Mouse (Mus musculus): ENCODE results near the gene Stac2. TPM values are rescaled to one million over a fixed set of nuclear protein-coding genes. Genes with fewer than 3 reads are reported as not detected.

Gene Stac2
- polyA plus RNA-seq (2015; fragmentation: Nextera tagmentation; extraction: Ambion mirVana): 0.23 and 0.38 TPM in 2 replicates

GRCm38 (mm10) chr11:98052989-98053834 is at the start of gene Stac2:
Gene Stac2, minus strand, starts transcription at chr11:98053462.

GRCm38 (mm10) chr11:98026570-98027296 is 26.5 kb downstream of the Stac2 start, which contains the start of gene Rpl19:
Gene Rpl19, plus strand, starts transcription at chr11:98026710.

GRCm38 (mm10) chr11:98022555-98023371 is 30.5 kb downstream of the Stac2 start, which contains the start of gene Cacnb1:
Gene Cacnb1, minus strand, starts transcription at chr11:98023034.

DNA sequence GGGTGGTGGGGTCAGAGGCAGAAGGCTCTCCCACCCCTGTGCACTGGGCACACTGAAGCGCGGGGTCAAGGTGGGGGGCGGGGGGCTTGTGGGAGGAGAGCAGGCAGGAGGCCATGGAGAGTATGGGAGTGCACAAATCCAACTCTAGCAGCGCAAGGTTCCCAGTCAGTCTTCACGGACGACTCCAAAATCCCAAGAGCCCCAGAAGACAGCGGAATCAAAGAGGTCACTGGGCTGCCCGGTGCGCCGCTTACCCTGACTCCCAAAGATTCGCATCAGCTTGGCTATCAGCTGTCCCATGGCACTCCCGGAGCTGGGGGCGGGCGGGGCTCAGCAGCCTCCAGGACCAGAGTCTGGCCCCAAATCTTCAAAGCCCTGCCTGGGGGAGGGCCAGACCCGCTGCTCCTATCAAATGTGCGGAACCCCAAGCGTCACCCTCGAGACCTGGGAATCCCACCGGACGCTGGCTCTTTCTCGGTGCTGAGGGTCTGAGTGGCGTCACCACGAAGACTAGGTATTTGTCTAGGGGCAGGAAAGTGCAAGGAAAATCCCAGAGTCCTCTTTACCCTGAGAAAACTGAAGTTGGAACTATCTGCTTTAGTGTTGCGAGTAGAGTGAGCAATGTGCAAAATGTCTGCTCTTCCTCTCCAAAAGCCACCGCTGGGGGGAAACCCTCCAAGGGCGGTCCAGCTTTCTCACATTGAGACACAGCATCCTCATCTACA is 57.5 kb downstream of the Stac2 start, which contains the start of gene Arl5c:
Arl5c (minus strand) TSS at position 618 of the 725 bp plus-strand sequence.

Other genes with a start within 250 kb of the Stac2 start
- gene B230217C12Rik, start 212.7 kb downstream of the Stac2 start, polyA plus RNA-seq (2015; fragmentation: Nextera tagmentation; extraction: Ambion mirVana): 0.64 and 0.91 TPM in 2 replicates
- 0.22 and 0.28 TPM in 2 replicates for gene Fbxo47, start 169.3 kb downstream of the Stac2 start, polyA plus RNA-seq (2015; fragmentation: Nextera tagmentation; extraction: Ambion mirVana)
- 4.1 and 4.9 TPM in 2 replicates for gene Plxdc1, start 67.0 kb downstream of the Stac2 start, polyA plus RNA-seq (2015; fragmentation: Nextera tagmentation; extraction: Ambion mirVana)
- 15.5 and 16.6 TPM in 2 replicates for gene Arl5c, start 57.3 kb downstream of the Stac2 start, polyA plus RNA-seq (2015; fragmentation: Nextera tagmentation; extraction: Ambion mirVana)
- 0.91 and 1.9 TPM in 2 replicates for gene Cacnb1, start 30.4 kb downstream of the Stac2 start, polyA plus RNA-seq (2015; fragmentation: Nextera tagmentation; extraction: Ambion mirVana)
- gene Rpl19, start 26.8 kb downstream of the Stac2 start, polyA plus RNA-seq (2015; fragmentation: Nextera tagmentation; extraction: Ambion mirVana): 919 and 932 TPM in 2 replicates
- 8.3 and 9.7 TPM in 2 replicates for gene Fbxl20, start 96.9 kb upstream of the Stac2 start, polyA plus RNA-seq (2015; fragmentation: Nextera tagmentation; extraction: Ambion mirVana)
- 29.2 and 31.0 TPM in 2 replicates for gene Med1, start 139.8 kb upstream of the Stac2 start, polyA plus RNA-seq (2015; fragmentation: Nextera tagmentation; extraction: Ambion mirVana)
- gene Cdk12, start 149.6 kb upstream of the Stac2 start, polyA plus RNA-seq (2015; fragmentation: Nextera tagmentation; extraction: Ambion mirVana): 7.5 and 9.6 TPM in 2 replicates

All from spleen, postnatal 0 days (tissue).